Mouse (Mus musculus): ENCODE measurements around the gene Lamc1. TPM values are rescaled to one million over a fixed set of nuclear protein-coding genes. Genes with fewer than 3 reads are reported as not detected.

Gene Lamc1
- polyA plus RNA-seq, 1 experiment from 2014 or later, result 26.9 TPM

DNA sequence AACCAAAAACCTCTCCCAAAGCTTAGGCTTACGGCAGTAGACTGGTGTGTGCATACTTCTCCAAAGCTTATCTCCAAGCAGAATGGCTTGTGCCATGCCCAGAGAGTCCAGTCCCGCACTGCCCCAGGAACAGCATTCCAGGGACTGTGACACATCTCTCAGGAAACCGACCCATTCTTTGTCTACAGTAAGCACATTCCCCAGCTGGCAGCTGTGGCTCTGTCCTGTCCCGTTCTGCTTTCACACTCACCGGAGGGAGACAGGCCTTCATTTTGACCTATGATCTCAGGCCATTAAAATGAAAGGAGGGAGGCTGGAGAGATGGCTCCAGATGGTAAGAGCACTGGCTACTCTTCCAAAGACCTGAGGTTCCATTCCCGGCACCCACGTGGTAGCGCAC lies 130.4 kb downstream of the Lamc1 start:
- Histone ChIP-seq H3K36me3 (no peaks in the 10 kb centered on the region), H3K4me1 (peaks cover 20% of the 10 kb centered on the region), H3K27me3 (no peaks in the 10 kb centered on the region; the same call in 1 of the 2 replicates), H3K27ac (replicated peaks) (0 out of 2 replicates have a peak overlapping the region, but pooled peaks have one; percentile 10), H3K4me3 (no peak overlapping the region), H3K4me2 (replicated peaks) (no peak overlapping the region), H3K9me3 (no peaks in the 10 kb centered on the region), H3K9ac (replicated peaks) (no peak overlapping the region)
- 34% methylated on average over 8 of the region's 8 CpGs for WGBS
- ATAC-seq (ENCODE audit: low FRiP score, low read depth), result peak; percentile 75

DNA sequence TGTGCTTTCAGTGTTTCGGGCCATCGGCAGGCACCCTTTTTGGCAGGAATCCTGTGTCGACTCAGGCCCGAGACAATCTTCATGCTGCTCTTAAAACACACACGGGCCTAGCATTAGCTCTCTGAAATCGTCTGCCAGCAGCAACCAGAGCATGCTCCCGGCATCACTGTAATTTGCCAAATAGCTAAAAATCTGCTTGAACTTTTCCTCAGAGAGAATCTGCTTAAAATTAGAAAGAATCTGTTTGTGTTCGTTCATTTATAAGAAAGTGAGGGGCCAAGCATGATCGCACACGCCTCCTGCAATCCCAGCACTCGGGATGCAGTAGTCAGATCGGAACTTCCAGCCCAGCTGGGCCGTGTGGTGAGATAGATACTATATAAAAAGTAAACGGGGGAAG lies 131.1 kb downstream of the Lamc1 start:
- H3K9ac ChIP-seq (replicated peaks), result no peak overlapping the region
- H3K36me3 ChIP-seq, result no peaks in the 10 kb centered on the region
- no peaks in the 10 kb centered on the region; the same call in 1 of the 2 replicates for H3K27me3 ChIP-seq
- 0 out of 2 replicates have a peak overlapping the region, but pooled peaks have one; percentile 25 for H3K27ac ChIP-seq (replicated peaks)
- H3K4me1 ChIP-seq, result peaks cover 20% of the 10 kb centered on the region
- no peak overlapping the region for H3K4me3 ChIP-seq
- no peak overlapping the region for H3K4me2 ChIP-seq (replicated peaks)
- H3K9me3 ChIP-seq, result no peaks in the 10 kb centered on the region
- WGBS, result 42% methylated on average over 14 of the region's 14 CpGs
- no peak for ATAC-seq (ENCODE audit: low FRiP score, low read depth)

DNA sequence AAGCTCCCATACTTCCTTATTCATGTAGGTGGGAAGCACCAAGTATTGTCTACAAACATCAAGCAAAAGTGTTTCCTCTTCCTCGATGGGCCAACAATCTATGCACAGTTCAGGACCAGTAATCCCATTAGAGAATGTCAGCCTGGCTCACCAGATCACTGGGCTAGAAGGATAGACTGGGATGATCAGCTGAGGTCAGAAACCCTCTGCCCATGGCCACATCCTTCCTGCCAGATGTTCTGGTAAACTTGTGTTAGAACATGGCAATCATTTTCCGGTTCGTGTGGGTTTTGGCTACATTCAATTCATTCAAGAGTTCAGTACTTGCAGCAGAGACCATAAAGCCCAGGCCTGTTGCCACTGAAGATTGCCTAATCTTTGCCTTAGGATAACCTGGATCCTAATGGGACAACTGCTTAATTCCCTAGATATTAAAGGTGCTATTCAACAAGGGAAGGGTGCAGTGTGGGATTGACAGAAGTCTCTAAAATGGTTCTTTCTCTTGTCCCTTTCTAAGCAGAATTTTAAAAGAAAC lies 135.2 kb downstream of the Lamc1 start:
- Histone ChIP-seq H3K4me3 (no peak overlapping the region), H3K9ac (replicated peaks) (no peak overlapping the region), H3K4me1 (peaks cover 20% of the 10 kb centered on the region), H3K36me3 (no peaks in the 10 kb centered on the region), H3K4me2 (replicated peaks) (no peak overlapping the region), H3K27ac (replicated peaks) (no peak overlapping the region), H3K27me3 (no peaks in the 10 kb centered on the region), H3K9me3 (no peaks in the 10 kb centered on the region)
- no peak for ATAC-seq (ENCODE audit: low FRiP score, low read depth)
- 76% methylated on average over 3 of the region's 3 CpGs for WGBS

DNA sequence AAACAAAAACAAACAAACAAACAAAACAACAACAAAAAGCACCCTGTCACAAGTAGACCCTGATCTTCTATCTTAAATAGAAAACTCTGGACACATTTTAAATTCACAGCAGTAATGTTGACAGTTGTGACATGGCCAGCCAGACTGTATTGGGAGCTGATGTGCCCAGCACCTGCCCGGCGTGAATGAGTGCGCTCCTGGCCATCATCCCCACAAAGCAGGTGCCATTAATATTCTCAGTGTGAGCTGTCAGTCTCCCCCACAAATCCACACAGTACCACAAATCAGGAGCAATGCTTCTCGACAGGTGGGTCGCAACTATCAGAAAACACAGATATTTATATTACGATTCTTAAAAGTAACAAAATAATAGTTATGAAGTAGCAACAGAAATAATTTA lies 139.6 kb downstream of the Lamc1 start:
- H3K4me3 ChIP-seq, result no peak overlapping the region
- peaks cover 15% of the 10 kb centered on the region for H3K4me1 ChIP-seq
- no peak for ATAC-seq (ENCODE audit: low FRiP score, low read depth)
- H3K9ac ChIP-seq (replicated peaks), result no peak overlapping the region
- WGBS, result 90% methylated on average over 6 of the region's 6 CpGs
- H3K36me3 ChIP-seq, result no peaks in the 10 kb centered on the region
- H3K4me2 ChIP-seq (replicated peaks), result no peak overlapping the region
- H3K27me3 ChIP-seq, result peaks cover 6% of the 10 kb centered on the region
- no peak overlapping the region for H3K27ac ChIP-seq (replicated peaks)
- H3K9me3 ChIP-seq, result no peaks in the 10 kb centered on the region

DNA sequence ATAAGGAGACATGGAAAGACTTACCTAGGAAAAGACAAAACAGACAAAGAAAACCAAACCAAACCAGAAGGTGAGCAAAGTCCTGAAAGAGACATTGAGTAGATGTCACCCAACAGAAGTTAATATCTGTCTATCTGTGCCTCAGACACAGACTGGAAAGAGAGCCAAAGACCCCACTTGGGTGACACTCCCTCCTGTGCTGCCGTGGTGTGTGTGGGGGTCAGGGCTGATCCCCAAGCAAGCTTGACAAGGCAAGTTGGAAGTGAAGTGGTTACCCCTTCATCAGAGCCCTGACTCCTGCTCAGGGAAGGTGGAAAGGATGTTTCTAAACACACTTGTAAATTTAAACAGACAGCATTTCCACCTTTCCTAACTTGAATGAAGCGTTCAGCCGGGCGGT lies 140.2 kb downstream of the Lamc1 start:
- 85% methylated on average over 4 of the region's 4 CpGs for WGBS
- Histone ChIP-seq H3K4me3 (no peak overlapping the region), H3K27ac (replicated peaks) (no peak overlapping the region; the same call in 1 of the 2 replicates), H3K4me1 (peaks cover 15% of the 10 kb centered on the region), H3K27me3 (peaks cover 8% of the 10 kb centered on the region), H3K9ac (replicated peaks) (no peak overlapping the region), H3K36me3 (no peaks in the 10 kb centered on the region), H3K4me2 (replicated peaks) (no peak overlapping the region), H3K9me3 (no peaks in the 10 kb centered on the region)
- no peak for ATAC-seq (ENCODE audit: low FRiP score, low read depth)

DNA sequence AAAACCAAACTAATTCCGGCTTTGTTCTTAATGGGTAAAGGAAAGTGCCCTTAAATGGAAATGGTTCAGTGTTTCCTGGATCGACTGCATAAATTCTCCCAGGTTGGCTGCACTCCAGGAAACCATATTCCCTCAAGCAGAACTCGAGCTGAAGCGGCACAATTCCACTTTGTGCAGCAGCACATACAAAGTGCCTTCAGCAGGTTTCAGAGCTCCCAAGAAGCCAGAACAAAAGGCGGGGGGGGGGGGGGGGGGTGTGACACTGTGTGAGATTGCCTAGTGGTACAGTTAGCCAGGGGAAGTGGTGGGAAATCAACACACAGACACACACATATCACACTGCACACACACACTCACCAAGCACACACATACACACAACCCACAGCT lies 140.7 kb downstream of the Lamc1 start:
- Histone ChIP-seq H3K4me3 (no peak overlapping the region), H3K9ac (replicated peaks) (no peak overlapping the region), H3K4me1 (peaks cover 15% of the 10 kb centered on the region), H3K27ac (replicated peaks) (no peak overlapping the region; the same call in 1 of the 2 replicates), H3K9me3 (no peaks in the 10 kb centered on the region), H3K4me2 (replicated peaks) (no peak overlapping the region), H3K36me3 (no peaks in the 10 kb centered on the region), H3K27me3 (peaks cover 12% of the 10 kb centered on the region)
- peak; percentile 58 for ATAC-seq (ENCODE audit: low FRiP score, low read depth)
- WGBS, result 21% methylated on average over 4 of the region's 5 CpGs

DNA sequence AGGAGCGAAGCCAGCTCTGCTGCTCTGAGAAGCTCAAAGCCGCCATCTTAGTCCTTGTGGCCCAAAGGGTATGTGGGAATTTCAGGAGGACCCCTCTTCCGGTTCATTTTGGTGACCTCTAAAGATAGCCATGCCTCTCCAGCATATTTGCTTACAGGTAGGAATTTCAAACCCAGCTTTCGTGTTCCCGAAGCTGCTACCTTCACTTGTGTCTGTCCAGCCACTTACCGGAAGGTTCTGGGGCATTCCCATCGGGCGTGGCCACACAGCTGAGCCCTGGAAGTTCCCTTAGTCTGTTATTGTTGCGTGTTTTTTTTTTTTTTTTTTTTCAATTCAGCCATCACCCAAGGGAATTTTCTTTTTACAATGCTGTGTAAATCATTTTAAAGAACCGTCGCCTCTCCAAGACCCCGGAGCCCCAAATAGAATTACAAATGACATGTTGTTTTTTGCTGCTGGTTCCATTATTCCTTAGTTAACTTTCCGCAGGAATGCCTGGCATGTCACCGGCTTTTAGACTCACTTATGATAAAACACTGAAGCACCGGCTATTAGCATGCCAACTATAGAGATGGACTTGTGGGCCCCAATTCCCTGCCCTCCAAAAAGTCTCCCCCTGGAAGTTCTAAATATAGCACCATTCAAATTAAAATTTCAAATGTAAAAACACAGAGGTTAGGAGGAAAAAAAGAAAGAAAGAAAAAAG lies 141.2 kb downstream of the Lamc1 start:
- peak overlapping the region; percentile 8; the same call in 1 of the 2 replicates for H3K27ac ChIP-seq (replicated peaks)
- ATAC-seq (ENCODE audit: low FRiP score, low read depth), result peak; percentile 65

DNA sequence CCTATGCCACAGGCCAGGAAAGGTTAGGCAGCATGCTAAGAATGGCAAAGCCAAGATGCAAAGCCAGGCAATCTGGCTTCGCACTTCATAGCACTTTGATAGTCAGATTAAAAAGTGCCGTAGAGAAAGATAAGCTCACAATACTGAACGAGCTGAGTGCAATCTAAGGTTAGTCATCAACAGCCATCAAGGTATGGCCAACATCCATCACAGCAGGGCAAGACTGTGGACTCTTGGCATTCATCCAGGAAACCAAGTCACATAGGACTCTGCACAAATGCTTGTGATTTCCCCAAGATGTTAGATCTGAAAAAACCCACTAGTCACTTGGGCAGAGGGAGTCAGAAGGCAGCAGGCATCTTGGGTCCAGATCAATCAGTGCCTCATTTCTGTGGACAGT lies 144.5 kb downstream of the Lamc1 start:
- no peak overlapping the region for H3K27ac ChIP-seq (replicated peaks)
- no peak overlapping the region for H3K4me2 ChIP-seq (replicated peaks)
- peaks cover 29% of the 10 kb centered on the region for H3K4me1 ChIP-seq
- ATAC-seq (ENCODE audit: low FRiP score, low read depth), result no peak
- no peak overlapping the region for H3K9ac ChIP-seq (replicated peaks)
- H3K27me3 ChIP-seq, result peaks cover 48% of the 10 kb centered on the region
- H3K9me3 ChIP-seq, result no peaks in the 10 kb centered on the region
- H3K4me3 ChIP-seq, result no peak overlapping the region
- no peaks in the 10 kb centered on the region for H3K36me3 ChIP-seq
- WGBS, result 83% methylated on average over 3 of the region's 3 CpGs

More for the DNA sequence above, 141.2 kb downstream of the Lamc1 start:
- H3K4me3 ChIP-seq, result no peak overlapping the region
- H3K9me3 ChIP-seq, result no peaks in the 10 kb centered on the region
- H3K4me2 ChIP-seq (replicated peaks), result no peak overlapping the region
- no peak overlapping the region for H3K9ac ChIP-seq (replicated peaks)
- H3K4me1 ChIP-seq, result peaks cover 18% of the 10 kb centered on the region
- peaks cover 17% of the 10 kb centered on the region for H3K27me3 ChIP-seq
- H3K36me3 ChIP-seq, result no peaks in the 10 kb centered on the region
- WGBS, result 60% methylated on average over 15 of the region's 15 CpGs

DNA sequence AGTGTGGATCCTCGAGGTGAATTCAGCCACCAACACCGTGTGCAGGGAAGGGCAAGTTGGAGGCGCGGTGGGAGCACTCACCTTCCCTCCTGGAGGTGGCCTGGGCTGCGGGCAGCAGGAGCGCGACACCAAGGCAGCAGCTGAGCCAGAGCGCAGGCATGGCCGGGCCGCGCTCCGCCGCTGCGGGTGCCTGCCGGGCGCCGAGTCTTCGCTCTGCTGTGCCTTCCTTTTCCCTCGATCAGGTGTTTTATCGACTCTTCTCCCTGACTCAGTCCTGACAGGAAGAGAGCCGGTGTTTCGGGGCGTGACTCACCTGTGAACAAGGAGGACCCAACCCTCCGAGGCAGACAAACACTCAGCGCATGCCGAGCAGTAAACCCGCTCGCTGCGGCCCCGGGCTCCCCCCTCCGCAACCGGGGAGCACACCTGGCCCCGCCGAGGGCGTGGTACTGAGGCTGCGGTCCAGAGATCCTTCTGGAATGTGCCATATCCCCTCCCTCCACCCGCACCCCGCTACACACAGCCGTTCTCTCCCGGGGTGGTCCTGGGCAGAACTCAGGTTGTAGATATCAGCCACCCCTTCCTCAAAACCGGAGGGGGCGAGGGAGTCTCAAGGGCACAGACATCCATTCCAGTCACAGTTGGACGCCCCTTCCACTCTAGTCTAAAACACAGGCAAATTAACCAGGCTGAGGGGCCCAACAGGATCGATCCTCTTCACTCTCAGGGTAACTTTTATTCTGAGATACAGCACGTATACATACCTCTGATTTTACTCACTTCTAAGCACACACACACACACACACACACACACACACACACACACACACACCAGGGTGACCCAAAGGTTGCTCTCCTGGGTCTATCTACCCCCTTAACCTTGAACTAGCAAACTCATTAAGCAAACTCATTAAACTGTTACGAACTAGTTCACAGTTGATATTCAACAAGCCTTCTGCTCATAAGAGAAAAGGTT lies 146.5 kb downstream of the Lamc1 start, which contains the start of gene Lamc2:
TSS of gene Lamc2 (minus strand) at position 620 of the 976 bp plus-strand sequence.
- Histone ChIP-seq H3K9me3 (no peaks in the 10 kb centered on the region), H3K4me2 (replicated peaks) (peak within 1 kb of the TSS; percentile 81), H3K27me3 (peaks cover 48% of the 10 kb centered on the region), H3K9ac (replicated peaks) (peak within 1 kb of the TSS; percentile 39), H3K36me3 (no peaks in the 10 kb centered on the region), H3K27ac (replicated peaks) (no peak within 1 kb of the TSS), H3K4me1 (peaks cover 17% of the 10 kb centered on the region), H3K4me3 (peak within 1 kb of the TSS; percentile 46)
- WGBS, result 4% methylated on average over 45 of the region's 46 CpGs
- ATAC-seq (ENCODE audit: low FRiP score, low read depth), result no peak; the same call in 1 of the 2 replicates

DNA sequence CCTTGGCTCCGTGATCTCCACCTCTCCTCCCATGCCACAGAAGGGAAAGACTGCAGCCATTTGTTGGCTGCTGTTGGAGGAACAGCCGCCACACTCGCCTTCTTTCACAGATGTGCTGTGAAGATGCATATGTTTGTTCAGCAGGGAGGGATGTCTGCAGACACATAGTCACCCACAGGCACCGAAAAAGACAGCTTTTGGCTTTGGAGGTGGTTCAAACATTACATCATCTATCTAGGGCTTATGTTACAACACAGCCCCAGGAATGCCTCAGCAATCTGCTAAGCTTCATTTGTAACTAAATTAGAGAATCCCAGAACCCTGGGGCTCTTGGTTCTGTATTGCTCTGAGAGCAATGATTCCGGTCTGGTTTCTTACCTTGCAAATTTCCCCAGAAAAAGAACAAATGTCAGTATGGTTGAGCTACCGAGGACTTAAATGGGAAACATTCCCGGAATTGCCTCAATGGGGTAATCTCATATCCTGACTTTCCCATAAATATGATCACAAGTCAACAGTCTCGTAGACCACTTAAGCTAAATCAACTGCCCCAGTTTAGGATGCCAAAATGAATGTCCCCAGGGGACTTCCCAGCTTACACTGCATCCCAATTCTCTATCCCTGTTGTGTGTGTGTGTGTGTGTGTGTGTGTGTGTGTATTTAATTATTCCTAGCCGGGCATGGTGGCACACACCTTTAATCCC lies 151.8 kb downstream of the Lamc1 start:
- Histone ChIP-seq H3K36me3 (no peaks in the 10 kb centered on the region), H3K4me3 (no peak overlapping the region), H3K9me3 (no peaks in the 10 kb centered on the region), H3K27ac (replicated peaks) (no peak overlapping the region), H3K4me2 (replicated peaks) (no peak overlapping the region), H3K9ac (replicated peaks) (no peak overlapping the region), H3K4me1 (peaks cover 5% of the 10 kb centered on the region; the same call in 1 of the 2 replicates), H3K27me3 (peaks cover 25% of the 10 kb centered on the region)
- WGBS, result 71% methylated on average over 9 of the region's 9 CpGs
- ATAC-seq (ENCODE audit: low FRiP score, low read depth), result no peak

DNA sequence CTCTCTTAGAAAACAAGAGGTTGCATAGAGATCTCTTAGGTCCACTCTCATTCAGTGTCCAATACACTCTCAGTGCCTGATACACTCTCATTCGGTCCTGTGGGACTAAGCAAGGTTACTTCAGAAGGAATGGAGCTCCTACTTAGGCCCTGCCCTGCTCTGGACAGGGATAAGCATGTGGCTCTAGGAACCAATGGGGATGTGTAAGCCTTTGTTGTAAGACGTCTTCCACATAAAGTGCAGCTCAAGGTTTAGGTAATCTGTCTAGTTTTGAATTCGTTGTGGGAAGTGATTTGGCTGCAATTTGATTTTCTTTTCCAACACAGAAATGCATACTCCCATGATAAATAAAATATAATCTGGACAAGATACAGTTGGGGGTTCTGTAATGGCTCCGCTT lies 152.4 kb downstream of the Lamc1 start:
- H3K36me3 ChIP-seq, result no peaks in the 10 kb centered on the region
- no peaks in the 10 kb centered on the region for H3K9me3 ChIP-seq
- 79% methylated on average over 4 of the region's 4 CpGs for WGBS
- H3K9ac ChIP-seq (replicated peaks), result no peak overlapping the region
- no peak overlapping the region for H3K4me2 ChIP-seq (replicated peaks)
- H3K4me3 ChIP-seq, result no peak overlapping the region
- ATAC-seq (ENCODE audit: low FRiP score, low read depth), result no peak
- peaks cover 19% of the 10 kb centered on the region for H3K27me3 ChIP-seq
- H3K4me1 ChIP-seq, result no peaks in the 10 kb centered on the region
- no peak overlapping the region for H3K27ac ChIP-seq (replicated peaks)

Measured in midbrain, embryonic 12.5 days (tissue).